Mouse (Mus musculus): Measurements from ENCODE around the gene Ptges3l. TPM values are rescaled to one million over a fixed set of nuclear protein-coding genes. Genes with fewer than 3 reads are reported as not detected.
A peak's percentile ranks its signal among the peaks of the same experiment; 100 is the strongest.
"Not testable (repeated sequence)": the region's sequence is repeated elsewhere in the genome, so short reads cannot be mapped to it uniquely, and the experiment has no call there.

Gene Ptges3l
- polyA plus RNA-seq, 1 experiment = 5.3 TPM

DNA sequence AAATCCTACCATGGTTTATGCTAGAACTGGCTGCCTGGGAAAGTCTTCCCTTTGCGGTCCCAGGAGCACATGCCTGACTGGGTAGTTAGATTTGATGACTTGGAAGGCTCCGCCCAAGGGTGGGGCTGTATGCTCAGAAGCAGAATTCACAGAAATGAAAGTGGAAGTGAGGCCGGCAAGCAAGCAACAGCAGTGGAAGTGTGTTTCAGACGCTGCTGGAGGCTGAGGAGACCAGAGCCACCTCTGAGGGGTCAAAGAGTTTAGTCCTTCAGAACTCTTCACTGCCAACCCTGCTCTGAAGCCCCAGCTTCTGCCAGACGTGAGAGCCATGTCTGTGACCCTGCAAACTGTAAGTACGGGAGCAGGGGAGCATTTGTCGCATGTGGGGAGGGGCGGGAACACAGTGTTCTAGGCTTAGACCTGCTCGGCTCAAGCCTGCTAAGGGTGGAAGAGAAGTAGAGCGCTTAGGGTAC lies 23.2 kb upstream of the Ptges3l start, which contains the start of gene Ifi35:
Gene Ifi35 (plus strand): TSS at position 134 of the 473 bp plus-strand sequence.
- TF ChIP-seq POLR2A (IDR thresholded peaks at IDR 0.05; ENCODE audit: borderline replicate concordance, extremely low read depth, low read depth, low read length) = peak; percentile 96; the same call in 1 of the 2 replicates
- TF ChIP-seq CTCF (IDR thresholded peaks at IDR 0.05; ENCODE audit: insufficient read depth, low read length) = no peak
- Histone ChIP-seq H3K4me3 (replicated peaks; ENCODE audit: extremely low read depth, low read depth, low read length) (peak within 1 kb of the TSS; percentile 65), H3K4me1 (ENCODE audit: control insufficient read depth, insufficient read depth, low read length) (peaks cover 5% of the 10 kb centered on the region; the same call in 1 of the 2 replicates)
- peak; percentile 77 for DNase-seq
- 3% methylated on average over 10 of the region's 10 CpGs for WGBS

DNA sequence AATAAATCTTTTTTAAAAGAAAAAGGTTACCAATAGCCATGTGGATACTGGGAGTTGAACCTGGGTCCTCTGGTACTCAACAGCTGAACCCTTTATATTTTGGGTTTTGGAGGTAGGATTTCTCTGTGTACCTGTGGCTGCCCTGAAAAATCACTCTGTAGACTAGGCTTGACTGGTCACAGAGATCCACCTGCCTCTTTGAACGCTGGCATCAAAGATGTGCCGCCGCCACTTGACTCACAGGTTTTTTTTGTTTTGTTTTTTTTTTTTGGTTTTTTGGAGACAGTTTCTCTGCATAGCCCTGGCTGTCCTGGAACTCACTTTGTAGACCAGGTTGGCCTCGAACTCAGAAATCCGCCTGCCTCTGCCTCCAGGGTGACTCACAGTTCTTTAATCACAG lies 22.7 kb upstream of the Ptges3l start:
- TF ChIP-seq CTCF (IDR thresholded peaks at IDR 0.05; ENCODE audit: insufficient read depth, low read length) (no peak), POLR2A (IDR thresholded peaks at IDR 0.05; ENCODE audit: borderline replicate concordance, extremely low read depth, low read depth, low read length) (no peak)
- no peak for DNase-seq
- H3K4me1 ChIP-seq (ENCODE audit: control insufficient read depth, insufficient read depth, low read length) = peaks cover 9% of the 10 kb centered on the region
- WGBS = 78% methylated on average over 5 of the region's 5 CpGs
- H3K4me3 ChIP-seq (replicated peaks; ENCODE audit: extremely low read depth, low read depth, low read length) = no peak overlapping the region

DNA sequence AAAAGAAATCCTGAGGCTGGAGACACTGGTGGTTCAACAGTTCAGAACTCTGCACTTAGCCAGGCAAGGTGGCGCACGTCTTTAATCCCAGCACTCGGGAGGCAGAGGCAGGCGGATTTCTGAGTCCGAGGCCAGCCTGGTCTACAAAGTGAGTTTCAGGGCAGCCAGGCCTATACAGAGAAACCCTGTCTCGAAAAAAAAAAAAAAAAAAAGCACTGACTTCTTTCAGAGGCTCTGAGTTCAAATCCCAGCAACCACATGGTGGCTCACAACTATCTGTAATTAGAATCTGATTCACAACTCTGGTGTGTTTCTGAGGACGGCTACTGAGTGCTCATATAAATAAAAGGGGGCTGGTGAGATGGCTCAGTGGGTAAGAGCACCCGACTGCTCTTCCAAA lies 21.7 kb upstream of the Ptges3l start:
- 85% methylated on average over 8 of the region's 8 CpGs for WGBS
- not testable (repeated sequence) for H3K4me1 ChIP-seq (ENCODE audit: control insufficient read depth, insufficient read depth, low read length); H3K4me3 ChIP-seq (replicated peaks; ENCODE audit: extremely low read depth, low read depth, low read length); DNase-seq

DNA sequence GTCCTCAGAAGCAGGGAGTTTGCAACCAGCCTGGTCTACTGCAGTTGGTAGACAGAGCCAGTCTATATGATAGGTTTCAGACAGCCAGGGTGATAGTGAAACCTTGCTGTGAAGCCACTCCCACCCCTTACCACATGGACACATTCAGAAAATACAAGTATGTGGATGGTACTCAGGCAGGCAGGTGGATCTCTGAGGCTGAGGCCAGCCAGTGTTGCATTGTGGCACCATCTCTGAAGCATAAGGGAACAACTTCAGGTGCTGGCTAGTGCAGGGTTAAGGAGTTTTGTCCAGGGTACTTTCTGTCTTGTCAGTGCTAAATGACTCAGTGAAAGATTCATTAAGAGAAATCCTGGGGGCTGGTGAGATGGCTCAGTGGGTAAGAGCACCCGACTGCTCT lies 21.2 kb upstream of the Ptges3l start:
- TF ChIP-seq POLR2A (IDR thresholded peaks at IDR 0.05; ENCODE audit: borderline replicate concordance, extremely low read depth, low read depth, low read length) (no peak), CTCF (IDR thresholded peaks at IDR 0.05; ENCODE audit: insufficient read depth, low read length) (no peak)
- H3K4me1 ChIP-seq (ENCODE audit: control insufficient read depth, insufficient read depth, low read length) = peaks cover 7% of the 10 kb centered on the region
- no peak overlapping the region for H3K4me3 ChIP-seq (replicated peaks; ENCODE audit: extremely low read depth, low read depth, low read length)
- DNase-seq = no peak
- 76% methylated on average over 1 of the region's 1 CpGs for WGBS

DNA sequence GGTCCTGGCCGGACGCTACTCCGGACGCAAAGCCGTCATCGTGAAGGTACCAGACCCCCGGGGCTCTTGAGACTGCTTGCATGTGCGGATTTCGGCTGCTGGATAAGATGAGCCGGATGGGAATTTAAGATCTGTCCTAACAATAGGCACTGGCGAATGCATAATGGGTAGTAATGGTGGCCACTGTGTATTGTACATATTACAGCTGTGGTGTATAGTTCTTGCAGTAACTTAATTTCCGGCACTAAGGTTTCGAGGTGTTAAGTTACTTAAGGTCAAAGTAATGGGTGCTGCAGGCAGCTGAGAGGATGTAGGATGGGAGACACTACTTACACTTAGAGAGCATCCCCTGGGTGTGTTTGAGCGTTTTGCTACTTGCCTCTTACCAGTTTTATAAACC lies 17.6 kb upstream of the Ptges3l start:
- H3K4me1 ChIP-seq (ENCODE audit: control insufficient read depth, insufficient read depth, low read length) = peaks cover 4% of the 10 kb centered on the region
- TF ChIP-seq POLR2A (IDR thresholded peaks at IDR 0.05; ENCODE audit: borderline replicate concordance, extremely low read depth, low read depth, low read length) = no peak
- no peak for TF ChIP-seq CTCF (IDR thresholded peaks at IDR 0.05; ENCODE audit: insufficient read depth, low read length)
- peak overlapping the region; percentile 71 for H3K4me3 ChIP-seq (replicated peaks; ENCODE audit: extremely low read depth, low read depth, low read length)
- WGBS = 1% methylated on average over 14 of the region's 14 CpGs
- DNase-seq = no peak

DNA sequence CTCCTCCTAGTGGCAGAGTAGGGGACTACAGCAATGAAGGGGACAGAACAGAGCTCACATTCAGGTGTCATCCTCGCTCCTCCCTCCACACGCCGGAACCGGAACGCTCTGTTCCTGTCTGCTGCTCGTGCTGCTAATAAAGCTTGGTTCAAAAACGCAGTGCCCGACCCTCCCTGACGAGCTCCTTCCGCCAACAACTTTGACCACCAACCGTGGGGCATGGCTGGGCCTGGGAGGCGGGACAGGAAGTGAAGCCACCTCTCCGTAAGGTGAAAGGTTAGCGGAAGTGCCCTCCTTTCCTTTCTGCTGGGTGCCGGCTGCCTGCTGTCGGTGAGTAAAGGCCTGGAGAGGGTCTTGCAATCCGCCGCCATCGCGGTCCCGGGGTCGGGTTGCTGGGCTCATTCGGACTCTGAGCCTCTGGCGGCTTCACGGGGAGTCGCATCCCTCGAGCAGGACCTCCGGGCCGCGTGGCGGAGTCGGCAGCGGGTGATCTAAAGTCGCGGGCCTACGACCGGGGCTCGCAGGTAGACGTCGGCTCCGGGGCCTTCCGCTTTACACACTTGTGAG lies 17.1 kb upstream of the Ptges3l start, which contains the start of gene Rpl27:
Gene Rpl27 (plus strand): TSS at position 172 of the 567 bp plus-strand sequence.
- H3K4me3 ChIP-seq (replicated peaks; ENCODE audit: extremely low read depth, low read depth, low read length) = peak within 1 kb of the TSS; percentile 71
- DNase-seq = peak; percentile 94
- TF ChIP-seq CTCF (IDR thresholded peaks at IDR 0.05; ENCODE audit: insufficient read depth, low read length) (peak; percentile 77), POLR2A (IDR thresholded peaks at IDR 0.05; ENCODE audit: borderline replicate concordance, extremely low read depth, low read depth, low read length) (peak; percentile 84)
- peaks cover 4% of the 10 kb centered on the region for H3K4me1 ChIP-seq (ENCODE audit: control insufficient read depth, insufficient read depth, low read length)
- WGBS = 0% methylated on average over 42 of the region's 42 CpGs

DNA sequence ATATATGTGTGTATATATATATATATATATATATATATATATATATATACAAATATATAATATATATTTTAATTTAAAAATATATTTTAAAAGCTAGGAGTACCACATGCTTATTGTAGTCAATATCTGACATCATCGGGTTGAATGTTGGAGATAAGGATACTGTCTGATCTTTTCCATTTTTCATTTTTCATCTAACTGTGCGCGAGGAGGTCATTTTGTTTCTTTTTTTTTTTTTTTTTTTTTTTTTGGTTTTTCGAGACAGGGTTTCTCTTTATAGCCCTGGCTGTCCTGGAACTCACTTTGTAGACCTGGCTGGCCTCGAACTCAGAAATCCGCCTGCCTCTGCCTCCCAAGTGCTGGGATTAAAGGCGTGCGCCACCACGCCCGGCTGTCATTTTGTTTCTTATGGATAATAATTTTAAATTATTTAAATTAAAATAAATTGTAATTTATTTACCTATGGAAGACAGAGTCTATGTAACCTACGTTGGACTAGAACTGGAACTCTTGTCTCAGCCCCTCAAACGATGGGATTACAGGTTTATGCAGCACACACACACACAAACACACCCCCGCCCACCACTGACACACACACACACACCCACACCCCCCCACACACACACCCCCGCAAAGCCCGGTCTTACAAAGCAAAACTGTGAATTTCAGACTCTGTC lies 16.5 kb upstream of the Ptges3l start:
- DNase-seq; H3K4me1 ChIP-seq (ENCODE audit: control insufficient read depth, insufficient read depth, low read length): not testable (repeated sequence)
- peak overlapping the region; percentile 21 for H3K4me3 ChIP-seq (replicated peaks; ENCODE audit: extremely low read depth, low read depth, low read length)
- WGBS = 32% methylated on average over 15 of the region's 15 CpGs

DNA sequence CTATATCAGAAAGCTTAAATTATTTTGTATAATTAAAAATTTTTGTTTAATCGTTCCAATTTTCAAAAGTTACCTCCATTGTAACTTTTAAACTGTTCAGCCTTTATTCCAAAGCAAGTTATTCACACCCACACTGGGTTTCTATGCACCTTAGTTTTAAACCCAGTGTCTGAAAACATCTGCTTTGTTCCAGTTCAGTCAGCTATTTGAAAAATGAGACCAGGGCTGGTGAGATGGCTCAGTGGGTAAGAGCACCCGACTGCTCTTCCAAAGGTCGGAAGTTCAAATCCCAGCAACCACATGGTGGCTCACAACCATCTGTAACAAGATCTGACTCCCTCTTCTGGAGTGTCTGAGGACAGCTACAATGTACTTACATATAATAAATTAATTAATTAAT lies 12.9 kb upstream of the Ptges3l start:
- WGBS = 57% methylated on average over 3 of the region's 3 CpGs
- H3K4me3 ChIP-seq (replicated peaks; ENCODE audit: extremely low read depth, low read depth, low read length); DNase-seq; H3K4me1 ChIP-seq (ENCODE audit: control insufficient read depth, insufficient read depth, low read length): not testable (repeated sequence)

DNA sequence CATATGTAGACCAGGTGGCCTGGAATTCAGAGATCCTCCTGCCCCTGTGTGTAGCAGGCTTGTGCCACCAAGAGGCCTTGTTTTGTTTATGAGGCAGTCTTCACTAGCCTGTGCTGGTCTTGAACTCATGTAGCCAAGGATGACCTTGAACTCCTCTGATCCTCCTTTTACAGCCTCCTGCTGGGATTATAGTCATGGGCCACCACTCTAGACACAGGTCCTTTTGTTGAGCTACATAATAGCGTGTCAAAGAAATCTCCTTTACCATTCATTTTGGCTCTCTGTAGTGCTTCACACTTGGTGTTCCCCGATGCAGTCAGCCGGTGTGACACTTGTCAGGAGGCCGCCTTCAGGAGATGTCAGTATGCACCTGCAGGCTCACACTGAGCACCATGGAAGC lies 11.8 kb upstream of the Ptges3l start:
- no peak for DNase-seq
- no peak overlapping the region for H3K4me3 ChIP-seq (replicated peaks; ENCODE audit: extremely low read depth, low read depth, low read length)
- WGBS = 92% methylated on average over 4 of the region's 4 CpGs
- TF ChIP-seq POLR2A (IDR thresholded peaks at IDR 0.05; ENCODE audit: borderline replicate concordance, extremely low read depth, low read depth, low read length) = no peak
- peaks cover 3% of the 10 kb centered on the region; the same call in 1 of the 2 replicates for H3K4me1 ChIP-seq (ENCODE audit: control insufficient read depth, insufficient read depth, low read length)

DNA sequence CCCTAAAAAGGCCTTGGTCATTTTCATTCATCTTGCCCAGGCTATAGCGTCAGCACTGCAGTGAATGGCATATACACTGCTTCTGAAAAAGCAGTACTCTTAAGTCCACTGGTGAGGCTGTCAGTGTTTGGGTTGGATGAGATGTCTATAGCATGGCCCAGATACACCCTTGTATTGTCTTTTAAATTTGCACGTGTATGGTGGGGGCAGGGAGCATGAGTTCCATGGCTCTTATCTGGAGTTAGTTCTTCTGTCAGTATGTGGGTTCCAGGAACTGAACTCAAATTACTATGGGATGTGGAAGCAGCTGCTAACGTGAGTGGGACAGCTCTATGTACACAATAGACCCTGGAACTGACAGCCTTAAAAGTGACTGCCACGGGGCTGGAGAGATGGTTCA lies 10.7 kb upstream of the Ptges3l start:
- WGBS = 45% methylated on average over 4 of the region's 4 CpGs
- no peak overlapping the region for H3K4me3 ChIP-seq (replicated peaks; ENCODE audit: extremely low read depth, low read depth, low read length)
- DNase-seq = no peak
- peaks cover 3% of the 10 kb centered on the region; the same call in 1 of the 2 replicates for H3K4me1 ChIP-seq (ENCODE audit: control insufficient read depth, insufficient read depth, low read length)
- TF ChIP-seq POLR2A (IDR thresholded peaks at IDR 0.05; ENCODE audit: borderline replicate concordance, extremely low read depth, low read depth, low read length) (no peak), CTCF (IDR thresholded peaks at IDR 0.05; ENCODE audit: insufficient read depth, low read length) (no peak)

Measured in lung, adult 2 months (tissue).